Mouse (Mus musculus) macrophage (primary cell): ENCODE measurements around the gene Gm30191. TPM values are rescaled to one million over a fixed set of nuclear protein-coding genes. Genes with fewer than 3 reads are reported as not detected.
"Not testable (repeated sequence)": the region's sequence is repeated elsewhere in the genome, so short reads cannot be mapped to it uniquely, and the experiment has no call there.

Source experiments
- H3K27ac ChIP-seq: fragments of 350-480 bp; formaldehyde crosslinking; 2 replicates; pipeline ENCODE4 v1.9.0; 2021
- H3K36me3 ChIP-seq: fragments of 350-480 bp; formaldehyde crosslinking; 2 replicates; pipeline ENCODE4 v1.9.0; 2021; ENCODE audit errors: inconsistent target
- H3K4me3 ChIP-seq: fragments of 350-480 bp; formaldehyde crosslinking; 2 replicates; pipeline ENCODE4 v1.9.0; 2021; ENCODE audit errors: inconsistent target
- H3K79me2 ChIP-seq: fragments of 350-480 bp; formaldehyde crosslinking; 2 replicates; pipeline ENCODE4 v1.9.0; 2021; ENCODE audit errors: inconsistent target
- WGBS: methylation state at CpG from one replicate; pipeline ENCODE4 v1.1.7; 2026; ENCODE audit warnings: inconsistent platforms; ENCODE audit not compliant: missing documents; 5-methylcytosine and 5-hydroxymethylcytosine counted together
- polyA plus RNA-seq: library from polyadenylated mRNA; stranded (reverse); fragments of 250-400 nt; gene quantifications from 3 replicates; pipeline ENCODE4 v1.2.4, GENCODE M21; 2018; ENCODE audit warnings: inconsistent platforms

Gene Gm30191
- polyA plus RNA-seq, 1 experiment from 2014 or later = not detected

- under 1% methylated on average over 32 of the region's 43 CpGs for WGBS
- Histone ChIP-seq H3K27ac (peak within 1 kb of the TSS; percentile 62), H3K36me3 (peaks cover 16% of the 10 kb centered on the region; the same call in 1 of the 2 replicates), H3K79me2 (peaks cover 29% of the 10 kb centered on the region), H3K4me3 (peak within 1 kb of the TSS; percentile 80)
These were observed 40.9 kb downstream of the Gm30191 start, which contains the start of gene Pdik1l for GRCm38 (mm10) chr4:134287575-134288025. Pdik1l (minus strand) TSS chr4:134287895.

DNA sequence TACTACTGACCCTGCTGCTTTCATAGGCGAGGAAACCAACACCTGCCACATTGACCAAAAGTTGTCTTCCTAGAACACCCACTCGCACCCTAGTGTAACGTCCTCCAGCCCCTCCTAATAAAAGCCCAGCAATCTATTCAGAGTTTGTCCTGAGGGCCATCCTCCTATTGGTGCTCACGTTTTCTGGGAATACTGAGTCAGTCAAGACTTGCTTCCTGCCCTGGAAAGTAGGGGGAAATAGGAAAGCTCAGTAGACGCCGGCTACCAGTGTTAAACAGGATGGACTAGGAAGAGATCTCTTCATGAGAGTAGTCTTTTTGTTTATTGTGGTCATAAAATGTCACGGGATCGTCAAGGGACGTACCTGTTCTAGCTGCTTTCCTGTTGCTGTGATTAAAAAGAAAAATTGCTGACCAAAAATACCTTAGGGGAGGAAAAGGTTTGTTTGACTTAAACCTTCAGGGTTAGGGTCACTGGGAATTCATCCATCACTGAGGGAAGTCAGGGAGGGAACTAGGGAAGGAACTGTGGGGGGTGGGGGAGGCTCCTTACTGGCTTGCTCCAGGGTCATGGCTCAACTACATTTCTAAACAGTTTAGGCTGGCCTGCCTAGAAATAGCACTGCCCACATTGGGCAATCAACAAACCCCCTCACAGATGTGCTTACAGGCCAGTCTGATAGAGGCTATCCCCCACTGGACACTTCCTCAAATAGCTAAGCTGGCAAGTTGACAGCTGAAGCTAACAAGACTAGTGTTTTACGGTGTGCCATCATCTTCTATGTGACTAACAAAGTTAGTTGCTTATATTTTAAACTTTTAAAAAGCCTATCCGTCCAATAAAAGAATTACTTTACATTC lies 41.9 kb downstream of the Gm30191 start:
- 27% methylated on average over 11 of the region's 11 CpGs for WGBS

DNA sequence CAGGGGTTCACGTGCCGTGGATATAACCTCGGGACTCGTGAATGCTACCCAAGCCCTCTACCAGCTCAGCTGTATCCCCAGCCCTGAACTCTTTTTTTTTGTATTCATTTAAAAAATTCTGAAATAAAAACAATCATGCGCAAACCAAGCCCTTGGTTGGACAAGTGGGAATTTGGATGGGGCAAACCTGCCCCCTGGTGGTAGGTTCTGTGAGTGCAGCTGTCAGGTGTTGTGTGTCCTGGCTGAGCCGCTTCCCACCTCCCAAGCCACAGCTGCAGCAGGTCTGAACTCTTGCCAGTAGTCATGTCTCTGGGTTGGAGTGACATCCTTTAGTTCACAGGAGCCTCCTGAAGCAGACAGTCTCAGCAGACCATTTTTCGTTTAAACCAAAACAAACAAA lies 45.3 kb downstream of the Gm30191 start:
- 24% methylated on average over 7 of the region's 7 CpGs for WGBS
- Histone ChIP-seq H3K4me3 (no peak overlapping the region), H3K36me3 (no peaks in the 10 kb centered on the region), H3K79me2 (no peaks in the 10 kb centered on the region), H3K27ac (no peak overlapping the region)

More for the DNA sequence above, 41.9 kb downstream of the Gm30191 start:
- peak overlapping the region; percentile 62 for H3K4me3 ChIP-seq
- H3K27ac ChIP-seq = peak overlapping the region; percentile 62
- H3K79me2 ChIP-seq = peaks cover 29% of the 10 kb centered on the region
- peaks cover 6% of the 10 kb centered on the region; the same call in 1 of the 2 replicates for H3K36me3 ChIP-seq

DNA sequence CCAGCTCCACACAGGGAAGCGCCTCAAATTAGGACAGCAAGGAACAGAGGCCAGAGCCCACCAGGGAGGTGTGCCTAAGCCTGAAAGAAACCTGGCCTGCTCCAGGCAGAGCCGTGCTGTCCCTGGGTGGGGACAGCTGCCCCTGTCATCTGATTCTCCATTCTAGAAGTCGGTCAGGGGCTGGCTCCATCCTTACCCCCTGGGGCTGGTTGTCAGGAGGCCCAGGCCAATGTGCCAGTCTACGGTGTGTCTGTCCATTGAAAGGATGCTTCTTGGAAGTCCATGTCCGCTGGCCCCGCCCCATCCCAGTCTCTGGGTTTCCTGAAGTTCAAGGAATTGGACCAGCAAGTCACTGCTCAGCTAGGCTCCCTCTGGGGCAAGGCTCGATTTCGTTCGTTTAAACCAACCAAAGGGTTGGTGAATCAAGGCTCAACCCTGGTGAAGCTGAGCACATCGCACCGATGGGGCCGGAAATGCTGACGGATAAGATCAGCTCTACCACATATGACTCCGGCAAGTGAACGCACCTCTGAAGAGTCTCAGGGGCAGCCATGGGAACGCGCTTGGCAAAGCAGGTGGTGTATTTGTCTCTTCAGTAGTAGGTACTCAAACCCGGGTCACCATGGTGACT lies 46.4 kb downstream of the Gm30191 start:
- WGBS = 74% methylated on average over 18 of the region's 18 CpGs
- no peaks in the 10 kb centered on the region for H3K79me2 ChIP-seq
- H3K27ac ChIP-seq = no peak overlapping the region
- no peak overlapping the region for H3K4me3 ChIP-seq
- H3K36me3 ChIP-seq = no peaks in the 10 kb centered on the region

GRCm38 (mm10) chr4:134293692-134294163 lies 47.0 kb downstream of the Gm30191 start:
- Histone ChIP-seq H3K27ac (no peak overlapping the region), H3K79me2 (no peaks in the 10 kb centered on the region), H3K36me3 (no peaks in the 10 kb centered on the region), H3K4me3 (no peak overlapping the region)
- 62% methylated on average over 9 of the region's 9 CpGs for WGBS

GRCm38 (mm10) chr4:134296096-134296495 lies 49.4 kb downstream of the Gm30191 start:
- H3K79me2 ChIP-seq, H3K36me3 ChIP-seq, H3K4me3 ChIP-seq, H3K27ac ChIP-seq: not testable (repeated sequence)
- WGBS = 94% methylated on average over 4 of the region's 4 CpGs

DNA sequence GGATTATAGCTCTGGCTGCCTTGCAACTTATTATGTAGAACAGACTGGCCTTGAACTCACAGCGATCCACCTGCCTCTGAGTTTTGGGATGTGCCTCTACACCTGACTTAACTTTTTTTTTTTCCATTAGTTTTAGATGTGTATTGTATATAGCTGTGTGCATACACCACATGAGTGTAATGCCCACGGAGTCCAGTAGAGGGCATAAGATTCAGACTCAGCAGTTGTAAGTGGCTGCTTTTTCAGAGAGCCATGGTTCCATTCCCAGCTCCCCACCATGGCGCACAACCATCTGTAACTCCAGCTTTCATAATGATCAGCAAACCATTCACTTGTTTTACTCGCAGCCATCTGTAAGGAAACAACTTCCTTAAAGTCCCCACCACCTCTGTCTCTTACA lies 49.8 kb downstream of the Gm30191 start:
- no peak overlapping the region for H3K4me3 ChIP-seq
- no peak overlapping the region for H3K27ac ChIP-seq
- no peaks in the 10 kb centered on the region for H3K79me2 ChIP-seq
- WGBS = 95% methylated on average over 4 of the region's 4 CpGs
- H3K36me3 ChIP-seq = no peaks in the 10 kb centered on the region

DNA sequence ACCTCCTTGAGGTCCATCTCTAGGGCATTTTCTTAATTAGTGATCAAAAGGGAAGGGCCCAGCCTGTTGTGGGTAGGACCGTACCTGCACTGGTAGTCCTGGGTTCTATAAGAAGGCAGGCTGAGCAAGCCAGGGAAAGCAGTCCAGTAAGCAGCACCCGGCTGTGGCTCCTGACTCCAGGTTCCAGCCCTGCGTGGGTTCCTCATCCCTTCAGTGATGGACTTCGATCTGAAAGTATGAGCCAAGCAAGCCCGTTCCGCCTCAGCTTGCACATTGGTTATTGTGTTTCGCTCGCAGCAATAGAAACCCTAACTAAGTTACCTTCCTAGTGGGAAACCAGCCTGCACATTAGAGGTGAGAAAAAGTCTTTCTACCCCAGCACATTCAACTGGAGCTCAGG lies 50.6 kb downstream of the Gm30191 start:
- H3K27ac ChIP-seq = no peak overlapping the region
- H3K79me2 ChIP-seq = no peaks in the 10 kb centered on the region
- 98% methylated on average over 8 of the region's 8 CpGs for WGBS
- no peaks in the 10 kb centered on the region for H3K36me3 ChIP-seq
- no peak overlapping the region for H3K4me3 ChIP-seq

DNA sequence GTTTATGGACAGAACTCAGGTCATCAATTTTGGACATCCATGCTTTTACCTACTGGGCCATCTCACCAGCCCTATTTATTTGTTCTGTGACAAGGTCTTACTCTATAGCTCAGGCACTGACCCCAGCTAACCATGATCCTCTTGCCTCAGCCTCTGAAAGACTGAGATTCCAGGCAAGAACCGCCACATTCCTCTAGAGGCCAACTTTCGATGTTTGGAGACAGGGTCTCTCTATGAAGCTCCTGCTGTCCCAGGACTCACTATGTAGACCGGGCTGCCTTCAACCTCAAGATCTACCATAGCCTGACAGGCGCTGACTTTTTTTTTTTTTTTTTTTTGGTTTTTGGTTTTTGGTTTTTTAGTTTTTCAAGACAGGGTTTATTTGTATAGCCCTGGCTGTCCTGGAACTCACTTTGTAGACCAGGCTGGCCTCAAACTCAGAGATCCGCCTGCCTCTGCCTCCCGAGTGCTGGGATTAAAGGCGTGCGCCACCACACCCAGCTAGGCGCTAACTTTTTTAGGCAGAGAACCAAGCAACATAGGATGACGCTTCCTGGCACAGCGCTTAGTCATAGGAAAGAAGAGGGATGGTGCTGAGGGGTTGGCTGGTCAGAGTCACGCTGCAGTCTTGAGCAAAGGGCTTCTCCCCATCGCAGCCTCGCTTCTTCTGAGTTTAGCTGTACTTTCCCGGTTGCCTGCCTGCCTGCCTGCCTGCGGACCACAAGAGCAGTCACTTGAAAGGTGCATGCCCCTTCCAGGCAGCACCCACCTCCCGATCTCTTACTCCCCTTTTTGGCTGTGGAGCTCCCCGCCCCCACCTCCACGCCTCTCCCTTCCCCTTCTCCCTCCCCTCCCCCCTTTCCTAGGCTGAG lies 52.1 kb downstream of the Gm30191 start:
- no peak overlapping the region for H3K4me3 ChIP-seq
- no peaks in the 10 kb centered on the region for H3K36me3 ChIP-seq
- H3K79me2 ChIP-seq = no peaks in the 10 kb centered on the region
- H3K27ac ChIP-seq = peak overlapping the region; percentile 51
- WGBS = 79% methylated on average over 15 of the region's 19 CpGs

DNA sequence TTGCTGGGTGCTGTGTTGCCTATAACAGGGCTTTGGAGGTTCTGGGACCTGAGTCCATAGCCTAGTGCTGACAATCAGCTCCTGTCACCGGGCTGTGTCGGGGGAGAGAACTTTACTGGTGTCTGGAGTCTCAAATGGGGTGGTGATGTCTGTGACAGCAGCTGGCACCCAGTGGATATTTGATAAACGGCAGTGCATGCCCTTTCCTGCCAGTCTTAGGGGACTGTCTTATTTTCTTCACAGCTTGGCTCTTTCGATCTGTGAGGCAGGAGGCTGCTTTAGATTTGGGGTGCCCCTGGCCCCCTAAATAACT lies 52.7 kb downstream of the Gm30191 start:
- Histone ChIP-seq H3K4me3 (no peak overlapping the region), H3K36me3 (no peaks in the 10 kb centered on the region), H3K27ac (peak overlapping the region; percentile 51), H3K79me2 (no peaks in the 10 kb centered on the region)
- WGBS = 34% methylated on average over 4 of the region's 4 CpGs

Other genes with a start within 250 kb of the Gm30191 start
- 22.8 to 27.1 TPM (median 25.6 TPM) in 3 replicates for gene Dhdds, start 246.0 kb upstream of the Gm30191 start, polyA plus RNA-seq
- not detected in 3 replicates for gene Lin28a, start 228.1 kb upstream of the Gm30191 start, polyA plus RNA-seq
- gene Zfp683, start 193.1 kb upstream of the Gm30191 start, polyA plus RNA-seq = not detected in 3 replicates
- not detected in 3 replicates for gene Crybg2, start 186.1 kb upstream of the Gm30191 start, polyA plus RNA-seq
- gene Cd52, start 151.9 kb upstream of the Gm30191 start, polyA plus RNA-seq = 559 to 720 TPM (median 599 TPM) in 3 replicates
- gene Ubxn11, start 144.4 kb upstream of the Gm30191 start, polyA plus RNA-seq = 1.0 to 3.2 TPM (median 1.3 TPM) in 3 replicates
- gene Sh3bgrl3, start 118.1 kb upstream of the Gm30191 start, polyA plus RNA-seq = 849 to 1,117 TPM (median 993 TPM) in 3 replicates
- gene Cep85, start 59.8 kb upstream of the Gm30191 start, polyA plus RNA-seq = 8.6 to 12.9 TPM (median 8.8 TPM) in 3 replicates
- gene Gm7534, start 43.9 kb upstream of the Gm30191 start, polyA plus RNA-seq = not detected in 3 replicates
- gene Catsper4, start 19.6 kb upstream of the Gm30191 start, polyA plus RNA-seq = not detected in 3 replicates
- gene Cnksr1, start 8.5 kb upstream of the Gm30191 start, polyA plus RNA-seq = not detected in 3 replicates
- not detected in 3 replicates for gene E130218I03Rik, start 3.3 kb upstream of the Gm30191 start, polyA plus RNA-seq
- gene Zfp593, start 1.3 kb upstream of the Gm30191 start, polyA plus RNA-seq = 3.8 to 10.0 TPM (median 4.8 TPM) in 3 replicates
- gene Grrp1, start 7.2 kb downstream of the Gm30191 start, polyA plus RNA-seq = not detected in 3 replicates
- gene Pdik1l, start 41.0 kb downstream of the Gm30191 start, polyA plus RNA-seq = 8.8 to 8.9 TPM (median 8.9 TPM) in 3 replicates
- gene Trim63, start 68.2 kb downstream of the Gm30191 start, polyA plus RNA-seq = not detected in 3 replicates
- not detected in 3 replicates for gene Slc30a2, start 96.2 kb downstream of the Gm30191 start, polyA plus RNA-seq
- 0.03 TPM in 1 of 3 replicates, not detected in the others for gene Extl1, start 136.9 kb downstream of the Gm30191 start, polyA plus RNA-seq
- gene Pafah2, start 149.4 kb downstream of the Gm30191 start, polyA plus RNA-seq = 5.0 to 14.1 TPM (median 9.5 TPM) in 3 replicates
- gene Stmn1, start 221.4 kb downstream of the Gm30191 start, polyA plus RNA-seq = 41.9 to 100 TPM (median 93.4 TPM) in 3 replicates
- gene Paqr7, start 249.8 kb downstream of the Gm30191 start, polyA plus RNA-seq = 19.1 to 34.9 TPM (median 31.0 TPM) in 3 replicates